Mouse (Mus musculus) myocyte (in vitro differentiated cells): Measurements from ENCODE around the gene Tbx4. TPM values are rescaled to one million over a fixed set of nuclear protein-coding genes. Genes with fewer than 3 reads are reported as not detected.

Source experiments
- H3K27me3 ChIP-seq: one replicate; pipeline ENCODE4 v1.6.1; 2011; ENCODE audit not compliant: control insufficient read depth, insufficient read depth, insufficient read length
- H3K36me3 ChIP-seq: one replicate; pipeline ENCODE4 v1.6.1; 2011; ENCODE audit not compliant: control insufficient read depth, insufficient read depth
- H3K4me2 ChIP-seq: one replicate; pipeline ENCODE4 v1.6.1; 2011; ENCODE audit warnings: low read depth, control low read depth
- H3K4me3 ChIP-seq: one replicate; pipeline ENCODE4 v1.5.1; 2011; ENCODE audit warnings: mild to moderate bottlenecking, control low read depth, moderate library complexity
- H3K79me2 ChIP-seq: one replicate; pipeline ENCODE4 v1.6.1; 2011; ENCODE audit not compliant: control insufficient read depth, insufficient read depth
- H3ac ChIP-seq: one replicate; pipeline ENCODE4 v1.6.1; 2011; ENCODE audit not compliant: control insufficient read depth, insufficient read length
- CEBPB ChIP-seq: IDR thresholded peaks from 2 replicates; pipeline ENCODE4 v1.6.1; 2011; ENCODE audit warnings: mild to moderate bottlenecking, moderate library complexity; ENCODE audit not compliant: poor library complexity, insufficient read depth, severe bottlenecking
- E2F4 ChIP-seq: IDR thresholded peaks from one replicate; pipeline ENCODE4 v1.6.1; 2011; ENCODE audit warnings: mild to moderate bottlenecking, control low read depth, moderate library complexity; ENCODE audit not compliant: insufficient read depth
- MAX ChIP-seq: IDR thresholded peaks from one replicate; pipeline ENCODE4 v1.6.1; 2011; ENCODE audit warnings: low read depth, mild to moderate bottlenecking, control low read depth
- MYOD1 ChIP-seq, 3 experiments: IDR thresholded peaks; one replicate each; pipeline ENCODE4 v1.6.1; 2011; ENCODE audit warnings: control low read depth in 2 of 3, low read depth in 2 of 3, mild to moderate bottlenecking in 2 of 3, moderate library complexity in 1 of 3; ENCODE audit not compliant: insufficient read length in 2 of 3, control insufficient read depth in 1 of 3
- MYOG ChIP-seq, 3 experiments: IDR thresholded peaks; one replicate each; pipeline ENCODE4 v1.6.1; 2011; ENCODE audit warnings: control low read depth in 2 of 3, low read depth in 2 of 3, mild to moderate bottlenecking in 2 of 3; ENCODE audit not compliant: insufficient read length in 2 of 3, control insufficient read depth in 1 of 3, insufficient read depth in 1 of 3
- POLR2A ChIP-seq: IDR thresholded peaks from one replicate; pipeline ENCODE4 v1.6.1; 2011; ENCODE audit warnings: low read depth, mild to moderate bottlenecking, control low read depth, moderate library complexity; ENCODE audit not compliant: insufficient read length
- POLR2AphosphoS2 ChIP-seq: IDR thresholded peaks from one replicate; pipeline ENCODE4 v1.6.1; 2011; ENCODE audit warnings: low read depth, control low read depth; ENCODE audit not compliant: insufficient read length
- REST ChIP-seq: IDR thresholded peaks from one replicate; pipeline ENCODE4 v1.6.1; 2011; ENCODE audit warnings: mild to moderate bottlenecking, control low read depth, moderate library complexity; ENCODE audit not compliant: insufficient read depth, insufficient read length
- SRF ChIP-seq: IDR thresholded peaks from one replicate; pipeline ENCODE4 v1.6.1; 2011; ENCODE audit warnings: low read depth; ENCODE audit not compliant: control insufficient read depth, insufficient read length
- TCF12 ChIP-seq: IDR thresholded peaks from one replicate; pipeline ENCODE4 v1.6.1; 2011; ENCODE audit warnings: mild to moderate bottlenecking, control low read depth; ENCODE audit not compliant: poor library complexity, insufficient read depth, severe bottlenecking
- TCF3 ChIP-seq: IDR thresholded peaks from one replicate; pipeline ENCODE4 v1.6.1; 2011; ENCODE audit warnings: low read depth, control low read depth; ENCODE audit not compliant: insufficient read length
- USF1 ChIP-seq: IDR thresholded peaks from one replicate; pipeline ENCODE4 v1.6.1; 2011; ENCODE audit warnings: low read depth, mild to moderate bottlenecking, control low read depth, moderate library complexity
- polyA plus RNA-seq: library from polyadenylated mRNA; unstranded; fragments of >200 nt; fragmentation: generic; extraction: Trizol; gene quantifications from one replicate; pipeline ENCODE4 v1.2.1, GENCODE M21; 2012; ENCODE audit warnings: missing spikeins

The Tbx4 gene
- polyA plus RNA-seq, 1 experiment: 0.29 TPM

GRCm38 (mm10) chr11:85956422-85956821 lies 70.2 kb downstream of the Tbx4 start:
- Histone ChIP-seq H3K79me2 (no peaks in the 10 kb centered on the region), H3K4me2 (no peak overlapping the region), H3K4me3 (no peak overlapping the region), H3ac (no peak overlapping the region), H3K36me3 (no peaks in the 10 kb centered on the region), H3K27me3 (no peaks in the 10 kb centered on the region)
- TF ChIP-seq TCF12: no peak
- no peak for TF ChIP-seq USF1
- TF ChIP-seq CEBPB: no peak
- no peak for TF ChIP-seq SRF
- TF ChIP-seq POLR2AphosphoS2: no peak
- no peak for TF ChIP-seq POLR2A
- no peak for TF ChIP-seq E2F4
- no peak for TF ChIP-seq MYOG (IDR thresholded peaks at IDR 0.05; ENCODE audit: control insufficient read depth in 1 of 3, insufficient read depth in 1 of 3, insufficient read length in 2 of 3, low read depth in 2 of 3)
- TF ChIP-seq REST: no peak

- no peak overlapping the region for H3K4me2 ChIP-seq
- H3ac ChIP-seq: no peak overlapping the region
- no peaks in the 10 kb centered on the region for H3K36me3 ChIP-seq
- TF ChIP-seq USF1 (no peak), MAX (no peak), POLR2A (no peak), MYOG (IDR thresholded peaks at IDR 0.05; ENCODE audit: control insufficient read depth in 1 of 3, insufficient read depth in 1 of 3, insufficient read length in 2 of 3, low read depth in 2 of 3) (no peak), SRF (no peak), CEBPB (no peak), MYOD1 (IDR thresholded peaks at IDR 0.05; ENCODE audit: control insufficient read depth in 1 of 3, insufficient read length in 2 of 3, low read depth in 2 of 3) (no peak), TCF3 (no peak), E2F4 (no peak), TCF12 (no peak), POLR2AphosphoS2 (no peak), REST (no peak)
- H3K79me2 ChIP-seq: no peaks in the 10 kb centered on the region
- H3K27me3 ChIP-seq: no peaks in the 10 kb centered on the region
- H3K4me3 ChIP-seq: no peak overlapping the region
These were observed 70.9 kb downstream of the Tbx4 start for GRCm38 (mm10) chr11:85956950-85957778.

GRCm38 (mm10) chr11:85959837-85960236 lies 73.6 kb downstream of the Tbx4 start:
- H3K36me3 ChIP-seq: no peaks in the 10 kb centered on the region
- H3K4me3 ChIP-seq: no peak overlapping the region
- no peaks in the 10 kb centered on the region for H3K27me3 ChIP-seq
- no peak overlapping the region for H3K4me2 ChIP-seq
- TF ChIP-seq MYOG (IDR thresholded peaks at IDR 0.05; ENCODE audit: control insufficient read depth in 1 of 3, insufficient read depth in 1 of 3, insufficient read length in 2 of 3, low read depth in 2 of 3): no peak
- TF ChIP-seq TCF3: no peak
- no peak for TF ChIP-seq SRF
- no peak for TF ChIP-seq MYOD1 (IDR thresholded peaks at IDR 0.05; ENCODE audit: control insufficient read depth in 1 of 3, insufficient read length in 2 of 3, low read depth in 2 of 3)
- TF ChIP-seq MAX: no peak
- TF ChIP-seq REST: no peak
- TF ChIP-seq USF1: no peak
- no peak for TF ChIP-seq TCF12
- no peak for TF ChIP-seq E2F4
- no peak overlapping the region for H3ac ChIP-seq
- H3K79me2 ChIP-seq: no peaks in the 10 kb centered on the region

- Histone ChIP-seq H3K79me2 (no peaks in the 10 kb centered on the region), H3K4me3 (no peak overlapping the region), H3K27me3 (no peaks in the 10 kb centered on the region), H3K36me3 (no peaks in the 10 kb centered on the region), H3ac (no peak overlapping the region), H3K4me2 (no peak overlapping the region)
- TF ChIP-seq USF1 (no peak), REST (no peak), MAX (no peak), TCF3 (no peak), MYOG (IDR thresholded peaks at IDR 0.05; ENCODE audit: control insufficient read depth in 1 of 3, insufficient read depth in 1 of 3, insufficient read length in 2 of 3, low read depth in 2 of 3) (no peak), TCF12 (no peak), POLR2A (no peak), SRF (no peak), E2F4 (no peak), CEBPB (no peak), POLR2AphosphoS2 (no peak)
These were observed 74.1 kb downstream of the Tbx4 start for GRCm38 (mm10) chr11:85960273-85960672.

- Histone ChIP-seq H3K4me3 (no peak overlapping the region), H3K79me2 (no peaks in the 10 kb centered on the region), H3K4me2 (no peak overlapping the region), H3K36me3 (no peaks in the 10 kb centered on the region), H3K27me3 (no peaks in the 10 kb centered on the region), H3ac (no peak overlapping the region)
- no peak for TF ChIP-seq CEBPB
- no peak for TF ChIP-seq MYOG (IDR thresholded peaks at IDR 0.05; ENCODE audit: control insufficient read depth in 1 of 3, insufficient read depth in 1 of 3, insufficient read length in 2 of 3, low read depth in 2 of 3)
- TF ChIP-seq TCF3: no peak
- no peak for TF ChIP-seq MAX
- TF ChIP-seq POLR2A: no peak
- TF ChIP-seq REST: no peak
- no peak for TF ChIP-seq SRF
- no peak for TF ChIP-seq POLR2AphosphoS2
- TF ChIP-seq MYOD1 (IDR thresholded peaks at IDR 0.05; ENCODE audit: control insufficient read depth in 1 of 3, insufficient read length in 2 of 3, low read depth in 2 of 3): no peak
- no peak for TF ChIP-seq TCF12
- no peak for TF ChIP-seq USF1
- TF ChIP-seq E2F4: no peak
These were observed 75.3 kb downstream of the Tbx4 start for GRCm38 (mm10) chr11:85961498-85961897.
